Mouse (Mus musculus): ENCODE measurements around the gene Ice1. TPM values are rescaled to one million over a fixed set of nuclear protein-coding genes. Genes with fewer than 3 reads are reported as not detected.

Gene Ice1
- total RNA-seq, 1 experiment: 56.4 TPM

DNA sequence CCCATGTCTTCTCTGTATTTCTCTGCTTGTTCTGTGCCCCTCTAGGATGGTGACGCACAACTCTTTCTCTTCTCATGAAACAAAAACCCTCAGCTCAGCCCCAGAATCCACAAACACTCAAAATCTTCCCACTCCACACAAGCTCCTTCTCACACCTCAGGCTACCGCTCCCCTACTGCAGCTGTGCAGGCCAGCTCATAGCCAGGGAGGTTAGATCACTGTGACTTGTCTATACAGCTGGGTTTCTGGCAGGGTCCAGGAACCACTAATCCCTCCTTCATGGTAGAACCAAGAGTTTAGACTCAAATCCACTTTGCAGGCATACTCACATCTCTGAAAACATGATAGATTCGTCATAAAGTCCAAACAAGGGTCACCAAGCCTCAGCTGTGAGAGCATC is 42.9 kb upstream of the Ice1 start:
- no peak for DNase-seq (ENCODE audit: low read depth, low spot score)
- Histone ChIP-seq H3K27ac (ENCODE audit: insufficient read depth, low read depth, low read length, poor library complexity, severe bottlenecking) (no peak overlapping the region), H3K9me3 (ENCODE audit: control insufficient read depth, insufficient read depth, low read depth, low read length) (no peaks in the 10 kb centered on the region), H3K9ac (ENCODE audit: insufficient read depth, low read depth, low read length, poor library complexity, severe bottlenecking) (no peak overlapping the region), H3K4me3 (ENCODE audit: insufficient read depth in 1 of 2, low read depth in 1 of 2, low read length in 2 of 2, poor library complexity in 1 of 2, severe bottlenecking in 1 of 2) (no peak overlapping the region), H3K36me3 (ENCODE audit: control insufficient read depth, insufficient read depth, low read length, poor library complexity, severe bottlenecking) (no peaks in the 10 kb centered on the region), H3K4me1 (ENCODE audit: control insufficient read depth in 2 of 2, insufficient read depth in 2 of 2, low read length in 2 of 2, poor library complexity in 1 of 2) (no peaks in the 10 kb centered on the region)
- in situ Hi-C loops (cut with MboI; ENCODE audit: low sequenced_read_pairs in 2 of 2, unreplicated experiment in 2 of 2): no loop called here
- TF ChIP-seq CHD2 (IDR thresholded peaks at IDR 0.05; ENCODE audit: low read depth, low read length): no peak
- TF ChIP-seq HCFC1 (IDR thresholded peaks at IDR 0.05; ENCODE audit: borderline replicate concordance, insufficient read depth, low read length): no peak

DNA sequence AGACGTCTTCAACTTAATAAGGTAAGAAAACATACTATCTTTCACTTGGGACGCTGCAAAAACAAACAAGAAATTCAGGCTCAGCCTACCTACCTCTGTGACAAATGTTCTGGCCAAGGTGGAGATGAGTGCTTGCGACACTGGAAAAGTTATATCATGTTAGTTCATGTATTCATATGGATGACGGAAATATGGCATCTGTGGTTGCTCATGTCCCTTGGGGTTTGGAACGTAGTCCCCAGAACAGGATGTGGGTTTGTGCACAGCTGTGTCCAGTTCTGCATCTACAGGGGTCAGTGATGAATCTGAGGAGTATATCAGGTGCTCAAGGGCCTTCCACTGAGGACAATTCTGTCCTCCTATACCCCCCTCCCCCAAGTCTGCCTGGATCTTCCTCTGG is 40.3 kb upstream of the Ice1 start:
- no peak overlapping the region for H3K4me3 ChIP-seq (ENCODE audit: insufficient read depth in 1 of 2, low read depth in 1 of 2, low read length in 2 of 2, poor library complexity in 1 of 2, severe bottlenecking in 1 of 2)
- H3K36me3 ChIP-seq (ENCODE audit: control insufficient read depth, insufficient read depth, low read length, poor library complexity, severe bottlenecking): no peaks in the 10 kb centered on the region
- no peak overlapping the region for H3K27ac ChIP-seq (ENCODE audit: insufficient read depth, low read depth, low read length, poor library complexity, severe bottlenecking)
- DNase-seq (ENCODE audit: low read depth, low spot score): no peak
- in situ Hi-C loops (cut with MboI; ENCODE audit: low sequenced_read_pairs in 2 of 2, unreplicated experiment in 2 of 2): no loop called here
- TF ChIP-seq CHD2 (IDR thresholded peaks at IDR 0.05; ENCODE audit: low read depth, low read length): no peak
- TF ChIP-seq HCFC1 (IDR thresholded peaks at IDR 0.05; ENCODE audit: borderline replicate concordance, insufficient read depth, low read length): no peak
- TF ChIP-seq ZC3H11A (IDR thresholded peaks at IDR 0.05; ENCODE audit: borderline replicate concordance, low read depth, low read length): no peak
- TF ChIP-seq MAFK (IDR thresholded peaks at IDR 0.05; ENCODE audit: insufficient read depth, low read depth, low read length): no peak
- no peak for TF ChIP-seq ZNF384 (IDR thresholded peaks at IDR 0.05; ENCODE audit: low read depth, low read length)
- H3K9ac ChIP-seq (ENCODE audit: insufficient read depth, low read depth, low read length, poor library complexity, severe bottlenecking): no peak overlapping the region
- no peaks in the 10 kb centered on the region for H3K4me1 ChIP-seq (ENCODE audit: control insufficient read depth in 2 of 2, insufficient read depth in 2 of 2, low read length in 2 of 2, poor library complexity in 1 of 2)
- H3K9me3 ChIP-seq (ENCODE audit: control insufficient read depth, insufficient read depth, low read depth, low read length): no peaks in the 10 kb centered on the region

DNA sequence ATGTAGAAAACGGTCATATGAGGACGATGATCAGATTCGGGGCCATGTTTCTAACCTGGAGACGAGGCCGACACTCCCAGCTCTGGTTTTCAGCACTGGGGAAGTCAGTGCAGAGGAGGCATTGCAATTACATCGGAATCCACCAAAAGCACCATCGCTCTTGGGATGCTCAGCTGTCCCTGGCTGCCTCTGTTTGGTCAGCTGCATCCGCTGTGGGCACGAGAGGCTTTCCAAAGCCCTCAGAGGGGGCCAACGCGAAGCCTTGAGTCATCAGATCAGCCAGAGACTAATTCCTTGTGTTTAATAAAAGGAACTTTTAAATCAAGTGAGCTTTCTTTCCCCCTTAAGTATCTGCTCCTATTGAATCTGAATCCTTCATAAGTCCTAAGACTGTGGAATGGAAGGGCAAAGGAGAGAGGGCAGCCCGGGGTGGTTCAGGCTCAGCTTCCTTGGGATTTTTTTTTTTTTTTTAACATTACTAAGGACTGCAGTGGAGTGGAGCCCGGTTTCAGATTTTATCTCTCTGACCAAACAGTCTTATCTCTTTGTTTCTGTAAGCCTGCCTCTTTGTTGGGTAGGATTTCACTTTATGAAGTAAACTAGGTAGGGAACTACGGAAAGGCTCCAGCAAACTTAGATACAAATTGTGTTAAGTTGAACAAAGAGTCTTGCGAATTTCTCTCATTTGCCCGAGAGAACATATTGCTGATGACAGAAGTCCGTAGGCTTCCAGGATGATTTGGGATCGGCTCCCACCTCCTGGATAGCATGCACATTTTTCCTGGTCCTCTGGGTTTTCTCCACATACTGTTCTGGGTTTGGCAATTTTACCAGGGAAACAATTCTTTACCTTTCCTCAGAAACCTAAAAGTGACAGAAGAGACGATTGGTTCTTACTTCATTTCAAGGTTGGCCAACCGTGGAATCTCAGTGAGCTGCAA is 39.1 kb upstream of the Ice1 start:
- no peak overlapping the region for H3K9ac ChIP-seq (ENCODE audit: insufficient read depth, low read depth, low read length, poor library complexity, severe bottlenecking)

DNA sequence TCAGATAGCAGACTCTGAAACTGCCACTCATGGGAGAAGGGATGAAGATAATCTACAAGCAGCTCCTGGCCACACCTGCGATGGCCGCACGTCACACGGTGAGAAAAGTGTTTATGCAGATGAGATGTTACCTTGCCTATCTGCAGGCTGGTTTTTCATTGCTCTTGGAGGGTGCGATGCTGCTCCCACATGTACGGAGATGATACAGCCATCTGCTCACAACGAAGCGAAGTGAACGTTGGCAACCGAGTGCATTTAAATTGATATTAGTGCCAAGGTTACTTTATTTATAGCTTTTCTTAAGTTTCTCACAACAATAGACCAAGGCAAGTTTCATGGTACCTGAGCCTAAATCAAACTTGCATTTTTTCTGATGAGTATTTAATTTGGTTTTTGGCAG is 37.6 kb upstream of the Ice1 start:
- H3K9ac ChIP-seq (ENCODE audit: insufficient read depth, low read depth, low read length, poor library complexity, severe bottlenecking): no peak overlapping the region
- in situ Hi-C loops (cut with MboI; ENCODE audit: low sequenced_read_pairs in 2 of 2, unreplicated experiment in 2 of 2): no loop called here
- no peak overlapping the region for H3K27ac ChIP-seq (ENCODE audit: insufficient read depth, low read depth, low read length, poor library complexity, severe bottlenecking)
- no peaks in the 10 kb centered on the region for H3K4me1 ChIP-seq (ENCODE audit: control insufficient read depth in 2 of 2, insufficient read depth in 2 of 2, low read length in 2 of 2, poor library complexity in 1 of 2)
- H3K4me3 ChIP-seq (ENCODE audit: insufficient read depth in 1 of 2, low read depth in 1 of 2, low read length in 2 of 2, poor library complexity in 1 of 2, severe bottlenecking in 1 of 2): no peak overlapping the region
- TF ChIP-seq MAFK (IDR thresholded peaks at IDR 0.05; ENCODE audit: insufficient read depth, low read depth, low read length) (no peak), ZNF384 (IDR thresholded peaks at IDR 0.05; ENCODE audit: low read depth, low read length) (no peak), ZC3H11A (IDR thresholded peaks at IDR 0.05; ENCODE audit: borderline replicate concordance, low read depth, low read length) (no peak), HCFC1 (IDR thresholded peaks at IDR 0.05; ENCODE audit: borderline replicate concordance, insufficient read depth, low read length) (no peak), CHD2 (IDR thresholded peaks at IDR 0.05; ENCODE audit: low read depth, low read length) (no peak)
- DNase-seq (ENCODE audit: low read depth, low spot score): no peak
- no peaks in the 10 kb centered on the region for H3K9me3 ChIP-seq (ENCODE audit: control insufficient read depth, insufficient read depth, low read depth, low read length)
- H3K36me3 ChIP-seq (ENCODE audit: control insufficient read depth, insufficient read depth, low read length, poor library complexity, severe bottlenecking): no peaks in the 10 kb centered on the region

More for the DNA sequence above, 39.1 kb upstream of the Ice1 start:
- in situ Hi-C loops (cut with MboI; ENCODE audit: low sequenced_read_pairs in 2 of 2, unreplicated experiment in 2 of 2): no loop called here
- no peaks in the 10 kb centered on the region for H3K9me3 ChIP-seq (ENCODE audit: control insufficient read depth, insufficient read depth, low read depth, low read length)
- H3K4me3 ChIP-seq (ENCODE audit: insufficient read depth in 1 of 2, low read depth in 1 of 2, low read length in 2 of 2, poor library complexity in 1 of 2, severe bottlenecking in 1 of 2): no peak overlapping the region
- H3K27ac ChIP-seq (ENCODE audit: insufficient read depth, low read depth, low read length, poor library complexity, severe bottlenecking): no peak overlapping the region
- TF ChIP-seq ZC3H11A (IDR thresholded peaks at IDR 0.05; ENCODE audit: borderline replicate concordance, low read depth, low read length): no peak
- TF ChIP-seq MAFK (IDR thresholded peaks at IDR 0.05; ENCODE audit: insufficient read depth, low read depth, low read length): no peak
- TF ChIP-seq ZNF384 (IDR thresholded peaks at IDR 0.05; ENCODE audit: low read depth, low read length): no peak
- TF ChIP-seq CHD2 (IDR thresholded peaks at IDR 0.05; ENCODE audit: low read depth, low read length): no peak
- no peak for TF ChIP-seq HCFC1 (IDR thresholded peaks at IDR 0.05; ENCODE audit: borderline replicate concordance, insufficient read depth, low read length)
- no peak for DNase-seq (ENCODE audit: low read depth, low spot score)
- H3K4me1 ChIP-seq (ENCODE audit: control insufficient read depth in 2 of 2, insufficient read depth in 2 of 2, low read length in 2 of 2, poor library complexity in 1 of 2): no peaks in the 10 kb centered on the region
- H3K36me3 ChIP-seq (ENCODE audit: control insufficient read depth, insufficient read depth, low read length, poor library complexity, severe bottlenecking): no peaks in the 10 kb centered on the region
